Mouse (Mus musculus) MEL (cell line): Measurements from ENCODE around the gene Fryl.

Experiments used
- CTCF ChIP-seq, 3 experiments: IDR thresholded peaks in 2 of 3; conservative IDR thresholded peaks in 1 of 3; 2 replicates each; pipeline ENCODE4 v1.5.1; 2011 to 2012; ENCODE audit warnings: low read length in 3 of 3, low read depth in 2 of 3, mild to moderate bottlenecking in 2 of 3, improper control_type of control experiment in 1 of 3, inconsistent platforms in 1 of 3, mixed read lengths in 1 of 3, moderate library complexity in 1 of 3; ENCODE audit not compliant: control insufficient read depth in 1 of 3, insufficient read depth in 1 of 3, poor library complexity in 1 of 3, severe bottlenecking in 1 of 3
- EP300 ChIP-seq, 2 experiments: IDR thresholded peaks; 2 replicates each; pipeline ENCODE4 v1.6.1; 2011; ENCODE audit warnings: improper control_type of control experiment in 2 of 2, low read length in 2 of 2, low read depth in 1 of 2, mild to moderate bottlenecking in 1 of 2
- GATA1 ChIP-seq: IDR thresholded peaks from 2 replicates; pipeline ENCODE4 v1.6.1; 2011; ENCODE audit warnings: low read depth, low read length, improper control_type of control experiment
- MAFK ChIP-seq: IDR thresholded peaks from 2 replicates; pipeline ENCODE4 v1.6.1; 2011; ENCODE audit warnings: low read depth, mild to moderate bottlenecking, low read length, improper control_type of control experiment, borderline replicate concordance
- MAZ ChIP-seq: IDR thresholded peaks from 2 replicates; pipeline ENCODE4 v1.6.1; 2012; ENCODE audit warnings: low read depth, mild to moderate bottlenecking, inconsistent platforms, low read length, improper control_type of control experiment
- POLR2AphosphoS2 ChIP-seq: IDR thresholded peaks from 2 replicates; pipeline ENCODE4 v1.6.1; 2011; ENCODE audit warnings: low read length, improper control_type of control experiment
- POLR2AphosphoS5 ChIP-seq: IDR thresholded peaks from 2 replicates; pipeline ENCODE4 v1.6.1; 2012; ENCODE audit warnings: low read depth, borderline replicate concordance, mild to moderate bottlenecking, inconsistent platforms, low read length, moderate library complexity, mixed read lengths
- UBTF ChIP-seq: IDR thresholded peaks from 2 replicates; pipeline ENCODE4 v1.6.1; 2012; ENCODE audit warnings: low read depth, mild to moderate bottlenecking, inconsistent platforms, low read length, improper control_type of control experiment, moderate library complexity, borderline replicate concordance; ENCODE audit not compliant: insufficient read depth
- USF1 ChIP-seq: IDR thresholded peaks from 2 replicates; pipeline ENCODE4 v1.6.1; 2014; ENCODE audit warnings: low read depth, mild to moderate bottlenecking, inconsistent platforms, low read length, improper control_type of control experiment, moderate library complexity
- ZMIZ1 ChIP-seq: IDR thresholded peaks from 2 replicates; pipeline ENCODE4 v1.6.1; 2012; ENCODE audit warnings: low read depth, mild to moderate bottlenecking, inconsistent platforms, low read length, improper control_type of control experiment, moderate library complexity

- TF ChIP-seq CTCF (IDR thresholded peaks at IDR 0.05 in 2 of 3, conservative IDR thresholded peaks at IDR 0.05 in 1 of 3; ENCODE audit: control insufficient read depth in 1 of 3, insufficient read depth in 1 of 3, low read depth in 2 of 3, low read length in 3 of 3, poor library complexity in 1 of 3, severe bottlenecking in 1 of 3) (no peak), EP300 (IDR thresholded peaks at IDR 0.05; ENCODE audit: low read depth in 1 of 2, low read length in 2 of 2) (no peak), MAZ (no peak), ZMIZ1 (no peak), UBTF (no peak), GATA1 (no peak), POLR2AphosphoS2 (no peak), USF1 (no peak), POLR2AphosphoS5 (no peak), MAFK (no peak)
These were observed 118.9 kb downstream of the Fryl start for GRCm38 (mm10) chr5:73137561-73137960.
